21 mouse cellular contexts compared by ENCODE assay signal in the genomic region with DNA sequence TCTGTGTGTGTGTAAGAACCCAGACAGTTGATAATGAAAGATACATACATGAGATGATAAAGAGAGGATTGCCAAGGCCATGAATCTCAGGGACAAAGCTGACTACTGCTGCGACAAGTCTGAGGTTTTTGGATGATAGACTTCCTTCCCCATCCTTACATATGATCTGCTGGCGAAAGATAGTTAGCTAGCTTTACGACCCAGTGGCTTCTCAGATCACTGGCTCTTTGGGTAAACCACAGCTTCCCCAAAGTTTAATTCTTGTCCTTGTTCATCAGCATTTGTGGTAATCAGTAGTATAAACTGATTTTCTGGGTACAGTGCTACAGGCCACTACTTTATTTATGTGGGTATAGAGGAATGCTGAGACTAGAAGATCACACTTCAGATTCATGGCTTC. TPM values are rescaled to one million over a fixed set of nuclear protein-coding genes. Genes with fewer than 3 reads are reported as not detected.
"Had no signal": no experiment of that assay in that cellular context is flagged by ENCODE, and none has a peak within 500 bp of the region (broad histone marks: within the 10 kb centered on the region; RNA-seq: fewer than 3 reads in every experiment).

No protein-coding gene starts in this region.

- ATAC-seq: liver, postnatal 0 days; lung, postnatal 0 days; midbrain, embryonic 13.5 days; midbrain, embryonic 15.5 days had no signal

- H3K9ac ChIP-seq: liver, postnatal 0 days; lung, embryonic 15.5 days; midbrain, embryonic 13.5 days; midbrain, embryonic 15.5 days; neural tube, embryonic 12.5 days; stomach, embryonic 15.5 days had no signal

- H3K9me3 ChIP-seq: lung, embryonic 15.5 days; megakaryocyte, embryonic 14.5 days; midbrain, embryonic 13.5 days; midbrain, embryonic 15.5 days; neural tube, embryonic 12.5 days; stomach, embryonic 15.5 days had no signal

- H3K4me3 ChIP-seq: lung, embryonic 15.5 days; megakaryocyte, embryonic 14.5 days; midbrain, embryonic 13.5 days; midbrain, embryonic 15.5 days; neural tube, embryonic 12.5 days; stomach, embryonic 15.5 days had no signal

- DNase-seq: liver, postnatal 0 days; lung, adult 2 months; lung, postnatal 14 days; lung, postnatal 36 days; right cerebral cortex, postnatal 14 days; thymus, adult 2 months; thymus, postnatal 25 days; thymus, postnatal 4 days had no signal

- H3K4me1 ChIP-seq: lung, embryonic 15.5 days; megakaryocyte, embryonic 14.5 days; midbrain, embryonic 13.5 days; midbrain, embryonic 15.5 days; neural tube, embryonic 12.5 days; stomach, embryonic 15.5 days had no signal

- H3K27me3 ChIP-seq: lung, embryonic 15.5 days; megakaryocyte, embryonic 14.5 days; midbrain, embryonic 13.5 days; midbrain, embryonic 15.5 days; neural tube, embryonic 12.5 days; stomach, embryonic 15.5 days had no signal

- H3K4me2 ChIP-seq: lung, embryonic 15.5 days; midbrain, embryonic 11.5 days; midbrain, embryonic 13.5 days; midbrain, embryonic 15.5 days; neural tube, embryonic 12.5 days; stomach, embryonic 15.5 days had no signal

- H3K36me3 ChIP-seq: lung, embryonic 15.5 days; midbrain, embryonic 13.5 days; midbrain, embryonic 15.5 days; neural tube, embryonic 12.5 days; stomach, embryonic 15.5 days had no signal

- H3K27ac ChIP-seq: lung, embryonic 15.5 days; macrophage; midbrain, embryonic 13.5 days; midbrain, embryonic 15.5 days; neural tube, embryonic 12.5 days; stomach, embryonic 15.5 days; stomach, postnatal 0 days had no signal

RNA-seq across cellular contexts. Expression of gene Minar1, which starts 14.5 kb away (rescaled TPM):
- total RNA-seq: monocyte, adult 5-6 weeks; neutrophil, adult 5-6 weeks had no signal
- polyA plus RNA-seq: lung, adult 2 months; lung, postnatal 0 days; macrophage; testis, adult 2 months had no signal
